Mouse (Mus musculus) midbrain, embryonic 14.5 days (tissue): ENCODE measurements around the gene Dtx1. TPM values are rescaled to one million over a fixed set of nuclear protein-coding genes. Genes with fewer than 3 reads are reported as not detected.

Experiments
- ATAC-seq: fragments of 200-750 bp; cut with Nextera tagmentation; 2 replicates; pipeline ENCODE4 v1.8.0; 2017; ENCODE audit warnings: moderate number of reproducible peaks, moderate library complexity; ENCODE audit not compliant: low FRiP score, low TSS enrichment
- DNase-seq: peaks from one replicate; pipeline ENCODE4 v3.0.0-alpha.2; 2015
- H3K27ac ChIP-seq: fragments of 300-500 bp; sonication (generic); replicated peaks from 2 replicates; pipeline ENCODE4 v1.5.1; 2014; ENCODE audit warnings: mild to moderate bottlenecking, low read depth, low read length, moderate library complexity
- H3K27me3 ChIP-seq: fragments of 300-500 bp; sonication (generic); 2 replicates; pipeline ENCODE4 v1.6.1; 2014; ENCODE audit warnings: low read length, control low read depth, mixed read lengths; ENCODE audit not compliant: control insufficient read depth, insufficient read depth
- H3K36me3 ChIP-seq: fragments of 300-500 bp; sonication (generic); 2 replicates; pipeline ENCODE4 v1.6.1; 2014; ENCODE audit warnings: low read length, control low read depth; ENCODE audit not compliant: control insufficient read depth, insufficient read depth
- H3K4me1 ChIP-seq: fragments of 300-500 bp; sonication (generic); 2 replicates; pipeline ENCODE4 v1.6.1; 2014; ENCODE audit warnings: mild to moderate bottlenecking, antibody characterized with exemption, low read length, control low read depth; ENCODE audit not compliant: control insufficient read depth, insufficient read depth
- H3K4me2 ChIP-seq: fragments of 300-500 bp; sonication (generic); 2 replicates; pipeline ENCODE4 v1.6.1; 2014; ENCODE audit warnings: mild to moderate bottlenecking, low read length, moderate library complexity
- H3K4me3 ChIP-seq: fragments of 300-500 bp; sonication (generic); replicated peaks from 2 replicates; pipeline ENCODE4 v1.5.1; 2014; ENCODE audit warnings: low read depth, low read length
- H3K9ac ChIP-seq: fragments of 300-500 bp; sonication (generic); replicated peaks from 2 replicates; pipeline ENCODE4 v1.6.1; 2014; ENCODE audit warnings: mild to moderate bottlenecking, low read length, moderate library complexity
- H3K9me3 ChIP-seq: fragments of 300-500 bp; sonication (generic); 2 replicates; pipeline ENCODE4 v1.6.1; 2016; ENCODE audit warnings: low read length, control low read depth, mixed read lengths; ENCODE audit not compliant: control insufficient read depth
- WGBS: fragments of 180-500 bp; shearing (Covaris S2); extraction: QIAGEN DNeasy Blood & Tissue Kit; methylation state at CpG from one replicate; pipeline ENCODE4 v1.1.7; 2014; 5-methylcytosine and 5-hydroxymethylcytosine counted together
- polyA plus RNA-seq: library from polyadenylated mRNA; unstranded; fragments of >200 nt; fragmentation: Nextera tagmentation; extraction: Ambion mirVana; gene quantifications from 2 replicates; pipeline ENCODE4 v1.2.1, GENCODE M21; 2014

The Dtx1 gene
- polyA plus RNA-seq, 1 experiment from 2014 or later: 50.0 TPM

DNA sequence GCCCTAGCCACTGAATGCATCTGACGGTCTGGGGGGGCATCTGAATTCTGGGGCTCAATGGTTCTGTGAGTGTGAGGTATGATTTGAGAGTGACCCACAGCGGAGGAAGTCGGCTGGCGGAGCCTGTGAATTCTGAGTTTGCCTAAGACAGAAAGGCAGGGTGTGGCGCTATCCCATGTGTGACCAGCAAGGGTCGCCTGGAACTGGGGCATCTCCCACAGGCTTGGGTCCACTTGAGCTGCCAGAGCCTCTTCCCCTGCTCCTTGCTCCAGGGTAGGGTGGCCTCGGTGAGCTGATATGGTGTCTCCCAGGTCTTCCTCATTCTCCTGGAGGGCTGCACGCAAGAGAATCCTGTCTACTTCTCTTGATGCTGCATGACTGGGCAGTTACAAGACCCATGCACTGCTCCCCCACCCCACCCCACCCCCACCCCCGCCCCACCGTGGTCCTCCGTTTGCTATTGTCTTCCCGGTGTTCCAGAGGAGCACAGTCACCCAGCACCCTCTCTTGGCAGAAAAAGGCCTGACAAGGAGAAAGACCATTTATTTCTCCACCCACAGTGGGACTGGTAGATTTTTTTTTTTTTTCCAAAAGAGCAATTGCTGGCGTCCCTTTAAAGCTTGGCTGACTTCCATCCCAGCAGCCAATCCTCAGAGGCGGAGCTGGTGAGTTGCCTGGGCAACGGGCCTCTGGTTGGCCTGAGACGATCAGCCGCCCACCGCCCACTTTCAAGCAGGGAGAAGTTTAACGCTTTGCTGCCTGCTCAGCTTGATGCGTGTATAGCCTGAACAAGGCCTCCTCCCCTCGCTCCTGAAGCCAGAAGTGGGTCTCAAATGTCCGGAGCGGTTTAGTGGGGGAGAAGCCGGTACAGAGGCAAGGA, 31.8 kb downstream of the Dtx1 start:
- peaks cover 28% of the 10 kb centered on the region for H3K36me3 ChIP-seq
- H3K27me3 ChIP-seq: peaks cover 18% of the 10 kb centered on the region
- peak overlapping the region; percentile 47 for H3K9ac ChIP-seq
- under 1% methylated on average over 24 of the region's 24 CpGs for WGBS
- peak overlapping the region; percentile 93 for H3K27ac ChIP-seq
- peak overlapping the region; percentile 55 for H3K4me2 ChIP-seq
- peaks cover 17% of the 10 kb centered on the region for H3K4me1 ChIP-seq
- peak overlapping the region; percentile 28 for H3K4me3 ChIP-seq
- DNase-seq: peak; percentile 98
- ATAC-seq: peak; percentile 88
- H3K9me3 ChIP-seq: no peaks in the 10 kb centered on the region

- Histone ChIP-seq H3K9ac (no peak overlapping the region), H3K9me3 (no peaks in the 10 kb centered on the region), H3K4me3 (no peak overlapping the region), H3K27ac (no peak overlapping the region), H3K4me2 (no peak overlapping the region), H3K36me3 (peaks cover 16% of the 10 kb centered on the region; the same call in 1 of the 2 replicates), H3K4me1 (peaks cover 18% of the 10 kb centered on the region), H3K27me3 (peaks cover 3% of the 10 kb centered on the region; the same call in 1 of the 2 replicates)
- WGBS: 36% methylated on average over 2 of the region's 2 CpGs
- DNase-seq (no peak), ATAC-seq (no peak)
These were observed 34.2 kb downstream of the Dtx1 start for GRCm38 (mm10) chr5:120677516-120677915.

DNA sequence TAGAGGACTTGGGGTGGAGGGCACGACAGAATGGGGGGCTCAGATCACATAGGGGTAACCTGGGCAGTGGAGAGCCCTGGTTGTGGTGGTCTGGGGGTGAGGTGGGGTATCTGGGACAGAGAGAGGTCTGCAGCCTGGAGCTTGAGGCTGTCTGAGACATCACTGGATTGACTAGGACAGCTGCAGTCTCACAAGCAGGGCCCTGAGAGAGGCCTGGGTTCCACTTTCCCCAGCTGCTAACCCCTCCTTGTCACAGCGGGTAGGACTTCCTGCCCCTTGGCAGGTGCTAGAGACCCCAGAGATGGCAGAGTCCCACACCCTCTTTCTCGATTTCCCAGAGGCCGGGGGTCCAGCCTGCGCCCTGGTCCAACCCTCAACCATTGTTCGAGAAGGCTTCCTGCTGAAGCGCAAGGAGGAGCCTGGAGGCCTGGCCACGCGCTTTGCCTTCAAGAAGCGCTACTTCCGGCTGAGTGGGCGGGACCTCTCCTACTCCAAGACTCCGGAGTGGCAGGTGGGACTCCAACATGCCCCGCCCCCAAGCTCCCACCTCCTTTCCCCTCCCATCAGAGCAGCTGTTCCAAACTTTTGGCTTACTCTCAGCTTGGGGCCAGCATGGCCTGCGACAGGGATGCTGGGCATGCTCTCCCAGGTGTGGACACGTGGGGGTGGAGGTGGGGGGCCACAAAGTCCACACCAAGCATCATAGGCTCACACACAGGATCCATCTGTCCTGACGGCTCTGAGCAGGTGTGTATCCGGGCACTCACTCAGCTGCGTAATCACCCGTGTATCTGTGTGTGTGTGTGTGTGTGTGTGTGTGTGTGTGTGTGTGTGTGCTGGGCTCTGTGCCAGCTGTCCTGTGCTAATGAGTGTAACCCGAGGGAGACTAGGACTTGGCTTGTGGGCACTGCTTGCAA, 37.2 kb downstream of the Dtx1 start:
- Histone ChIP-seq H3K36me3 (no peaks in the 10 kb centered on the region), H3K9ac (no peak overlapping the region), H3K4me3 (no peak overlapping the region), H3K9me3 (no peaks in the 10 kb centered on the region), H3K4me2 (0 out of 2 replicates have a peak overlapping the region, but pooled peaks have one; percentile 8), H3K27me3 (no peaks in the 10 kb centered on the region), H3K27ac (no peak overlapping the region), H3K4me1 (0 out of 2 replicates have a peak, but pooled peaks cover 6% of the 10 kb centered on the region)
- ATAC-seq (0 out of 2 replicates have a peak, but pooled peaks have one; percentile 20), DNase-seq (peak; percentile 55)
- 33% methylated on average over 21 of the region's 21 CpGs for WGBS

DNA sequence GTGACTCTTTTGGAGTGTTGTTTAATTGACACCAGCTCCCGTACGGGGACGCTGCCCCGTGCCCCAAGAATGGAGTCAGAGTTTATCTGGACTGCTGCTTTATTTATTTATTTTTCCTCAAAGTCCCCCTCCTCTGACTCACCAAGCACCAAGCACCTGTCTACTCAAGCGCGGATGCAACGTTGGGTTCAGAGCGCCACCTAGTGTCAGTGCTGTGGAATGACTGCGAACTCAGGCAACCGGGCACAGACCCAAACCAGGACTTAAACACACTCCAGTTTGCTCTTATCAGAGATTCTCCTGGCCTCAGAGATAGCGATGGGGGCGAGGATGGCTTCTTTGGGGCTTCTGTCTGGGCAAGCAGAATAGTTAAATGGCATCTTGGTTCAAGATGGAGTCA, 38.1 kb downstream of the Dtx1 start:
- H3K9ac ChIP-seq: no peak overlapping the region
- H3K27me3 ChIP-seq: no peaks in the 10 kb centered on the region
- H3K27ac ChIP-seq: no peak overlapping the region
- no peak overlapping the region for H3K4me3 ChIP-seq
- H3K36me3 ChIP-seq: no peaks in the 10 kb centered on the region
- H3K9me3 ChIP-seq: no peaks in the 10 kb centered on the region
- DNase-seq: peak; percentile 86
- 12% methylated on average over 12 of the region's 12 CpGs for WGBS
- H3K4me1 ChIP-seq: 0 out of 2 replicates have a peak, but pooled peaks cover 4% of the 10 kb centered on the region
- no peak overlapping the region for H3K4me2 ChIP-seq
- ATAC-seq: no peak

GRCm38 (mm10) chr5:120671865-120672264, 39.9 kb downstream of the Dtx1 start:
- Histone ChIP-seq H3K4me2 (no peak overlapping the region), H3K27me3 (no peaks in the 10 kb centered on the region), H3K4me3 (no peak overlapping the region), H3K36me3 (no peaks in the 10 kb centered on the region), H3K9me3 (no peaks in the 10 kb centered on the region), H3K4me1 (0 out of 2 replicates have a peak, but pooled peaks cover 4% of the 10 kb centered on the region), H3K27ac (no peak overlapping the region), H3K9ac (no peak overlapping the region)
- no peak for ATAC-seq
- no peak for DNase-seq
- 90% methylated on average over 3 of the region's 3 CpGs for WGBS

- Histone ChIP-seq H3K9ac (no peak overlapping the region), H3K4me3 (no peak overlapping the region), H3K27ac (no peak overlapping the region), H3K9me3 (no peaks in the 10 kb centered on the region), H3K36me3 (no peaks in the 10 kb centered on the region), H3K4me2 (no peak overlapping the region), H3K4me1 (0 out of 2 replicates have a peak, but pooled peaks cover 4% of the 10 kb centered on the region), H3K27me3 (no peaks in the 10 kb centered on the region)
- no peak for ATAC-seq
- WGBS: 86% methylated on average over 7 of the region's 7 CpGs
- DNase-seq: no peak
These were observed 41.6 kb downstream of the Dtx1 start for GRCm38 (mm10) chr5:120670132-120670531.

DNA sequence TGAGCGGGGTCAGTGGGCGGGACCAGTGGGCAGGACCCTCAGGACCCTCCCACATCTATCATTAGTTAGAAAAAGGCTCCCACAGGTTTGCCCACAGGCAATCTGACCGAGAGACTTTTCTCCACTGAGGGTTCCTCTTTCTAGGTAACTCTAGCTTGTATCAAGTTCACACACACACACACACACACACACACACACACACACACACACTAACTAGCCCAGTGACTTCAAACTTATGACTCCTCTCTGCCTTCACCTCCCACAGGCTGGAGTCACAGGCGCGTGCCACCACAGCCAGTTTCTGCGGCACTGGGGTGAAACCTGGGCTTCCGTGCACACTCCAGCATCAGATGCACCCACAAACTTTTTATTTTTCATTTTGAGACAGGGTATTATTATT, 43.0 kb downstream of the Dtx1 start:
- Histone ChIP-seq H3K27me3 (no peaks in the 10 kb centered on the region), H3K9ac (no peak overlapping the region), H3K4me2 (no peak overlapping the region), H3K9me3 (no peaks in the 10 kb centered on the region), H3K4me1 (no peaks in the 10 kb centered on the region), H3K36me3 (no peaks in the 10 kb centered on the region), H3K27ac (no peak overlapping the region), H3K4me3 (no peak overlapping the region)
- no peak for ATAC-seq
- DNase-seq: no peak
- 72% methylated on average over 7 of the region's 7 CpGs for WGBS

GRCm38 (mm10) chr5:120664888-120665287, 46.8 kb downstream of the Dtx1 start:
- DNase-seq (no peak), ATAC-seq (no peak)
- Histone ChIP-seq H3K36me3 (no peaks in the 10 kb centered on the region), H3K4me2 (no peak overlapping the region), H3K27ac (no peak overlapping the region), H3K9ac (no peak overlapping the region), H3K27me3 (no peaks in the 10 kb centered on the region), H3K4me1 (no peaks in the 10 kb centered on the region), H3K9me3 (no peaks in the 10 kb centered on the region), H3K4me3 (no peak overlapping the region)
- 47% methylated on average over 2 of the region's 2 CpGs for WGBS
